Mouse (Mus musculus): ENCODE results near the gene Olfr1135.

The Olfr1135 gene

GRCm38 (mm10) chr2:87673564-87673963 lies at the start of gene Olfr1135:
TSS of gene Olfr1135 (minus strand) at chr2:87673664.
- in situ Hi-C loops (cut with MboI; ENCODE audit: low pct_unique_long_range_greater_than_20kb in 1 of 2, low sequenced_read_pairs in 2 of 2, unreplicated experiment in 1 of 2): no loop called here

GRCm38 (mm10) chr2:87713079-87713478 lies 39.6 kb upstream of the Olfr1135 start, which contains the start of gene Olfr1137:
TSS of gene Olfr1137 (minus strand) at chr2:87713179.
- in situ Hi-C loops (cut with MboI; ENCODE audit: low pct_unique_long_range_greater_than_20kb in 1 of 2, low sequenced_read_pairs in 2 of 2, unreplicated experiment in 1 of 2): no loop called here

GRCm38 (mm10) chr2:87693847-87694246 lies 20.4 kb upstream of the Olfr1135 start, which contains the start of gene Olfr1136:
TSS of gene Olfr1136 (minus strand) at chr2:87693947.
- in situ Hi-C loops (cut with MboI; ENCODE audit: low pct_unique_long_range_greater_than_20kb in 1 of 2, low sequenced_read_pairs in 2 of 2, unreplicated experiment in 1 of 2): no loop called here

GRCm38 (mm10) chr2:87658360-87658759 lies 15.1 kb downstream of the Olfr1135 start, which contains the start of gene Olfr1134:
TSS of gene Olfr1134 (minus strand) at chr2:87658460.
- in situ Hi-C loops (cut with MboI; ENCODE audit: low pct_unique_long_range_greater_than_20kb in 1 of 2, low sequenced_read_pairs in 2 of 2, unreplicated experiment in 1 of 2): no loop called here

- in situ Hi-C loops (cut with MboI; ENCODE audit: low pct_unique_long_range_greater_than_20kb in 1 of 2, low sequenced_read_pairs in 2 of 2, unreplicated experiment in 1 of 2): no loop called here
These were observed 26.2 kb downstream of the Olfr1135 start, which contains the start of gene Olfr1133 for GRCm38 (mm10) chr2:87647274-87647673. TSS of gene Olfr1133 (minus strand) at chr2:87647374.

GRCm38 (mm10) chr2:87642441-87642840 lies 31.0 kb downstream of the Olfr1135 start:
- in situ Hi-C loops (cut with MboI; ENCODE audit: low pct_unique_long_range_greater_than_20kb in 1 of 2, low sequenced_read_pairs in 2 of 2, unreplicated experiment in 1 of 2): no loop called here

- in situ Hi-C loops (cut with MboI; ENCODE audit: low pct_unique_long_range_greater_than_20kb in 1 of 2, low sequenced_read_pairs in 2 of 2, unreplicated experiment in 1 of 2): no loop called here
These were observed 36.0 kb downstream of the Olfr1135 start, which contains the start of gene Olfr1132 for GRCm38 (mm10) chr2:87637435-87637834. TSS of gene Olfr1132 (minus strand) at chr2:87637535.

- in situ Hi-C loops (cut with MboI; ENCODE audit: low pct_unique_long_range_greater_than_20kb in 1 of 2, low sequenced_read_pairs in 2 of 2, unreplicated experiment in 1 of 2): loop anchor here in 1 of 2 experiments (10.0 kb wide), 1 partner anchor 152 kb away; no protein-coding TSS in a partner anchor
These were observed 46.7 kb downstream of the Olfr1135 start, which contains the start of gene Olfr1131 for GRCm38 (mm10) chr2:87626804-87627203. TSS of gene Olfr1131 (plus strand) at chr2:87627104.
